Mouse (Mus musculus) liver, adult 2 months (tissue): ENCODE measurements at regions not wholly inside any gene's neighbourhood (a gene's known extent, or its start where the extent isn't known, plus 50 kb on each side); places are given as distances from the start of the nearest gene placed in this dataset.

Experiments used
- CTCF ChIP-seq: fragments of 200-500 bp; IDR thresholded peaks from 2 replicates; pipeline ENCODE4 v1.5.1; 2011; ENCODE audit warnings: low read depth, low read length, control low read depth
- POLR2A ChIP-seq: fragments of 200-500 bp; IDR thresholded peaks from 2 replicates; pipeline ENCODE4 v1.6.1; 2011; ENCODE audit warnings: low read length, control low read depth; ENCODE audit not compliant: insufficient read depth; ENCODE audit errors: extremely low read depth

- TF ChIP-seq CTCF (no peak), POLR2A (no peak)
Observed at GRCm38 (mm10) chr10:71734481-71734880, 386.9 kb downstream of the Ipmk start.
